In genomic region chr11:116012262-116012947, GRCm38 (mm10) we compare ENCODE assay signal across 8 mouse cellular contexts. TPM values are rescaled to one million over a fixed set of nuclear protein-coding genes. Genes with fewer than 3 reads are reported as not detected.
DNase-seq lines count a peak whose midpoint lies in the region; ATAC-seq lines count a peak whose summit lies in the region.

TSS of gene Galk1 (minus strand) at chr11:116012719.

- peaks cover 78% of the 10 kb centered on the region for H3K4me1 ChIP-seq in megakaryocyte, embryonic 14.5 days

- H3K27me3 ChIP-seq in megakaryocyte, embryonic 14.5 days (replicated peaks), result no peaks in the 10 kb centered on the region

- peaks cover 41% of the 10 kb centered on the region for H3K36me3 ChIP-seq in megakaryocyte, embryonic 14.5 days (replicated peaks; ENCODE audit: low read length)

- H3K9me3 ChIP-seq in megakaryocyte, embryonic 14.5 days, result no peaks in the 10 kb centered on the region

- DNase-seq in embryo, embryonic 10.5 days (ENCODE audit: low spot score), result peak; percentile 93
- peak; percentile 91 for DNase-seq in gastrocnemius, postnatal 14 days
- peak; percentile 61 to 89 for DNase-seq in left cerebral cortex, adult 9 months (ENCODE audit: low spot score in 2 of 2)
- DNase-seq in right cerebral cortex, postnatal 10 days (ENCODE audit: low spot score in 2 of 2), result peak; percentile 87 to 88
- peak; percentile 92 for DNase-seq in urinary bladder, postnatal 14 days (ENCODE audit: low spot score)

- H3K4me3 ChIP-seq in megakaryocyte, embryonic 14.5 days (replicated peaks), result peak within 1 kb of the TSS; percentile 98

- intact Hi-C loops in gastrocnemius, postnatal 14 days (cut with DNase I; ENCODE audit: low total_unique reads), result no loop called here

- peak; percentile 78 for ATAC-seq in activated CD4-positive, CD25-positive, alpha-beta regulatory T cell, adult 4 months
- peak; percentile 78 for ATAC-seq in inflammation-experienced regulatory T-cells, adult 6 months

RNA-seq across cellular contexts. Expression of gene Galk1, which starts in this region (rescaled TPM):
- polyA plus RNA-seq in activated CD4-positive, CD25-positive, alpha-beta regulatory T cell, adult 4 months (2017; shearing (Covaris generic)), result 10 to 100 TPM; 23.0 to 25.3 TPM
- 10 to 100 TPM in 1 of 2 experiments, 1 to 10 TPM in 1; 7.2 to 11.3 TPM for total RNA-seq in gastrocnemius, postnatal 14 days (2021)
- 10 to 100 TPM; 14.4 to 20.1 (median 15.9) TPM for polyA plus RNA-seq in inflammation-experienced regulatory T-cells, adult 6 months (2017; shearing (Covaris generic))
- polyA plus RNA-seq in megakaryocyte, embryonic 14.5 days (2012; ENCODE audit: insufficient read depth, low replicate concordance), result 197 and 238 TPM in 2 replicates

Comparison
In these comparisons a context has a peak if more than half of its experiments do, and no peak if none do; other contexts are left out.
1. Peak in every context shown above with its lines: DNase-seq, ATAC-seq and H3K4me3 ChIP-seq.